Mouse (Mus musculus) lung, postnatal 10 days (tissue): ENCODE measurements around the gene Cask.

Experiments used
- DNase-seq: peaks from one replicate; pipeline ENCODE4 v3.0.0; 2021

Cask gene

DNA sequence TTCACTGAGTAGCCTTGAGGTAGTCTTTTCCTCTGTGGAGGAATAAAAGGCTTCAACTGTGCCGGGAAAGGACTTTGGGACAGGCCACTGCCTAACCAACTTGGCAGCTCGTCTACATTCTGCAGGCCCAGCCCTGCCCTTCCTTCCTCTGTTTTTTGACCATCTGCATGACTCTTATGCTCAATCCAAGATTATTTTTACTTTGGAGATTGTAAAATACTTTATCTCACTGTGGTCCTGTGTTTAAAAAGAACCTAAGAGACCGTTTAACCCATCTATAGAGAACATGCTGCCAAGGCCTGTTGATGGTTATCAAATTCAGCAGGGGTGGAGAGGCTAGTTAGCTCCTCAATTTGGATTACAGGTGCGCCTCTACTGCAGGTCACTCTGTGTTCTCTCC, 229.7 kb downstream of the Cask start:
- peak; percentile 3 for DNase-seq

DNA sequence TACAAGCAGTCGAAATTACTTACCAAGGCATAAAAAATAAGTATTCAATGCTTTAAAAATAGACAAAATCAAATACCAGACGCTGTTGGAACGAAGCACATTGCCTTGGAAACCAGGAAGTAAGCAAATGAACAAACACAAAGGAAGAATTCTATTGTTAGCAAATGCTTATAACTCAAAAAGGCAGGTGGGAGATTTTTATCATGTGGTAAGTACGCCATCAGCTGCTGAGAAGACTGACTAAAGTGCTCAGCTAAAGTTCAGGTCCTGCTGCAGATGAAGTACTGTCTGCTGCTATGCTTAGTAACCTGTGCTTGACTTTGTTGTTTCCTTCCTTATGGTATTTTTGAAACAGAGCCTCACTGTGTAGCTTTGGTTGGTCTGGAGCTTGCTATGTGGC, 232.7 kb downstream of the Cask start:
- DNase-seq, result no peak

DNA sequence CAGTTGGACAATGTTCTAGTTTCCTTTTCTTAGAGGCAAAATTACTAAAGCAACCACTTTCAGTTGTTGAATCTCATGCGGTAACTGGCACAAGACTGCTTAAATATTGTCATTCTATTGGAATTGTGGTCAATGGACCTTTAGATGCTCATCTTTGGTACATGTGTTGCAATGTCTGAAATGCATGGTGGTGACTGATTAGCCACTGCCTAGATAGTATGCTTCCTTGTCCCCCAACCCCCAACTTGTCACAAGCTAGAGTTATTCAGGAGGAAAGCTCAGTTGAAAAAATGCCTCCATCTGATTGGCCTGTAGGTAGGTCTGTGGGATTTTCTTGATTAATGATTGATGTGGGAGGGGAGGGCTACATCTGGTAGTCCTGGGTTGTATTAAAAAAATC, 233.9 kb downstream of the Cask start:
- DNase-seq, result no peak

DNA sequence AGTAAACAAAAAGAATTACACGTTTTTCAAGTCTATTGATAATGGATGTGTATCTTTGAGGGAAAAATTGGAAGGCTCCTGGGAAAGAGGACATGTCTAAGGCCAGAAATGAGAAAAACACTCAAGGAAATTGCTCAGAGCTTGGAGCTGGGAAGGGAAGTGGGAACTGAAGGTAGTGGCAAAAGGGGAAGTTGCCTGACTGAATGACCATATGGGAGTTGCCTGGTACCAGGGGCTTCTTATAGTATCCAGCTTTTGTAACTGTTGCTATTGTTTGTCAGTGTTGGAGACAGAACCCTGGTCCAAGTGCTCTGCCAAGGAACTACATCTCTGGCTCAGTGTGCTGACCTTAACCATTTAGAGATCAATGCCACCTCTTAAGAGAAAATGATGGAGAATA, 234.4 kb downstream of the Cask start:
- no peak for DNase-seq

DNA sequence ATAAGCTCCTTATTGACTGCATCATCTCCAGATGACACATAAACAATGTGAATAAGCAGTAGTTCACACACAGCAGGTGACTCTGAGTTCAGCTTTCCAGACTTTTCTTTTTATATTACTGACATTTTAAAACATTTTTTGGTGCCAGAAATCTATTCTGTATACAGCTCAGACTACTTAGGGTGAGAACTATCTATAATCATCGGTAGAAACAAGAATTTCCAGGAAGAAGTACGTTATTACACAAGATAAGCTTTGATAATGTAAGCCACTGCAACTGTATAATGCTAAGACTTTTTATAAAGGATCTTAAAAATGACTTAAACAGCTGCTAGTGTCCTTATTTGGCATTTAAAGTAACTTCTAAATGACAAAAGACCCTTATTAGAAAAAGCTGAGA, 239.1 kb downstream of the Cask start:
- no peak for DNase-seq

DNA sequence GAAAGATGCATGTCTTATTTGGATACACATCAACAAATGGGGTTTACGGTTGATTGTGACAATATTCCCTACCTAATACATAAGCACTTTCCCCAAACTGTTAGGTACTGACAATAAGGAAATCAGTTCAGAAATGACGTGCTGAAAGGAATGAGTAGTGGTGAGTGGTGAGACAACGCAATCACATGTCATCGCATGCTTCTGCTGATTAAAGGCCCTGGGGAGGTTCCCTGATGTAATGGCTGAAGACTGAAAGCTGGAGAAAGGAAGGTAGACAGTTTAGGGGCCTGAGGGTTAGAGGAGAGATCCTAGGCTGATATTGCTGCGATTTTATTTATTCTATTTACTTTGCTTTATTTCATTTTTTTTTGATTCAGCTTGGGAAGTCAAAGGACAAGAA, 240.1 kb downstream of the Cask start:
- DNase-seq, result no peak

DNA sequence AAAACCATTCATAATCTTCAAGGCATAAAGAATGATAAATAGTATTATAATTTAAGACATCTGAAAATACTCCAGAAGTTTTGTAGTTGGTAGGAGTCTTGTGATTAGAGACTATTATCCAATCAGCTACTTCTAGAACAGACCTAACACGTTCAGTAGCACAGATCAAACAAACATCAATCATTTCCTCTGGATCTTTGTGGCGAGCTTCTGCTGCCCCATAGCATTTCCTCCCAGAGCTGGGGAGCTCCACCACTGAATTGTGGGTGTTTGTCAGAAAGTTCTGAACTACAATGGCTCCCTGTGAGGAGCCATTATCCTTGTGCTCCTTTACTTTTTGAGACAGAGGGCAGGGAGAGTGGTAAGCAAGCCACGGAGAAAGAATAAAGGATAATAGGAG, 243.4 kb downstream of the Cask start:
- no peak for DNase-seq

DNA sequence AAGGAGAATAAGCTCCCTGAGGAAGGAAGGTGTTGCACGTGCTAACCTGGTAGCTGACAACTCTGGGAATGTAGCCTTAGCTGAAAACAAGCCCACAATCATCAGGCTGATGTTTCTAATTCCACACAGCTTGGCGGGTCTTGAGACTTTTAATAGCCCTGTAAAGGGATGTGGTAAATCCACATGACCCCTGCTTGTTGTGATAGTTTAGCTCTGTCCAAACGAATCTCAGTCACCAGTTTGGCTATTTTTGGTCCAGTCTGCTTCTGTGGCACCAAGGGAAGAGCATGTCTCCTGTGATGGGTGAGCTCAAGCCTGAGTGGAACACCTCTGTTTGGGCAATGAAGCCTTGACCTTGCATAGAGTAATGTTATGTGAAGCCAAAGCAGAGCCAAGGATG, 244.4 kb downstream of the Cask start:
- DNase-seq, result no peak

DNA sequence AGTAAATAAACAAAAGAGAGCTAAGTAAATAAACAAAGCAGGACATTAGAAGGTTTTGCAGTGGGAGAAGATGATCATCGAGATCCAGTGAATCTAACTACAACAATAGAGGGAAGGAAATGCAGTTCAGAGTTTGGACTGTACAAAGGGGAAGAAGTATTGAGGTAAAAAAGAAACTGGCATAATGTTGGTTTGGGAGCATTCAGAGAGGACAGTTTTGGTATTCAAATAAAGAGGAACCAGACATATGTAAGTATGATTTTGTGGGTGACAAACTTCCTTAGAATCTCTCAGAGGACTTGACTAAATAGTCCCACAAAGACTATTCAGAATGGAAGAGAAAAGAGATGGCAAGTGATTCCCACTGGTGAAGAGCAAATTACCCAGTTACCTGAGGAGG, 251.2 kb downstream of the Cask start:
- no peak for DNase-seq

DNA sequence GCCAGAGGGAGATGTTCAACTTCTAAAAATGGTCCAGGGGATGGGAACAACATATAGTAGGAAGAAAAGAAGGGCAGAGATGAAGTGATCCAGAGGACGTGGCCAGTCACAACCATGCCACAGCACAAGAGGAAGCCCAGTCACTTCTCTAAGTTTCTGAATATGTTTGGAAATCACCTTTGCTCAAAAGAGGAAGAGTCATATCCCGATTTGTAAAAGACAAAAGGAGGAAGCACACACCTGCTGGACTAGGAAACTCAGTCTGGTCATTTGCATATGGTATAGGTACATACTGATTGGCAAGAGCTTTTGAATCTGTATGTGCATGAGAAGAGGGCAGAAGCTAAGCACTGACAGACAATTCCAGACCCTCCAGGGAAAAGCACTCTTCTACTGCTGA, 251.8 kb downstream of the Cask start:
- no peak for DNase-seq

DNA sequence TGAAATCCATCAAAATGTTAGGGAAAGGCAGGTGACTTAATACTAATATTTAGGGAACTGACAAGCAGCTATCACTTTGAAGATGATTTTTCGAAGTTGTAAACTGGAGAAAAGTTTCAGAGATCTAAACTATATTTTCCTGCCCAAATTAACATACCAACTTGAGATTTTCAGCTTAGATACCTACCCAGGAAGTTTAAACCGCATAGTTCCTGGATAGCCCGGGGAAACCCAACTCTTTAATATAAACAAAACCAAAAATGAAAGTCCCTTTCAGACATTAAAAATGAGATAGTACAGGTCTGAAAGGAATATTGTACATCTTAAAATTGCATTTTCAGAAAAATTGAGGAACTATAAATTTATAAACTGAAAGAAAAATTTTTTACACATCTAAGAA, 273.5 kb downstream of the Cask start:
- DNase-seq, result no peak

DNA sequence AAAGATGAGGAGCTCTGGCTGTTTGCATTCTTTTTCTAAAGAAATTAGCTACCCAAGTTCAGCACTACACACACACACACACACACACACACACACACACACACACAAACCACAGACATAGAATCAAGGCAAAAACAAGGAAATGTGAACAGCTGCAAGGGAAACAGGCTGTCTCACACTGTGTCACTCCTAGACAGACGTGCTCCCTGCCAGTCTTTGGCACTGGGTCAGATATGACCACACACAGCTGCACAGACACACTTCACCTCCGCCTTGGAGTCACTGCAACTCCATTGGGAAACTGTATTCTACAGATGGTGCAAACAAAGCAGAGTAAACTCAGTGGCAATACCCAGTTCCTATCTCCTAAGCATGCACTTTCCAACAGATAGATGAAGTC, 274.6 kb downstream of the Cask start:
- DNase-seq, result peak; percentile 52

DNA sequence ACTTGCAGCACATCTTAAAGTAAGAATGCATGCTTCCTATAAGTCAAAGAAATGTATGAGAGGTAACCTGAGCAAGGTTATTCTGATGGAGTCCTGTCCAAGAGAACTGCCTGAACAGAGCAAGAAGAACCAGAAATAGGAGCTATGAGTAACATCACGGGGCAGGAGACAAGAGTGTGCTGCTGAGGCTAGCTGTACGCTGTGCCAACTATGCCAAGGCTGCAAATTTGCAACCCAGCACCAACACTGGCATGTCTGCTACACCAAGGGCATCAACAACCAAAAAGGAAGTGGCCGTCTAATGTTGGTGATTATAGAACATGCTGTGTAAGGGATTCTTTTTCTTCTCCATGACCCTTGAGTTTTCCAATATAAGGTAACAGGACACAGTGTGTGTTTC, 276.3 kb downstream of the Cask start:
- no peak for DNase-seq

DNA sequence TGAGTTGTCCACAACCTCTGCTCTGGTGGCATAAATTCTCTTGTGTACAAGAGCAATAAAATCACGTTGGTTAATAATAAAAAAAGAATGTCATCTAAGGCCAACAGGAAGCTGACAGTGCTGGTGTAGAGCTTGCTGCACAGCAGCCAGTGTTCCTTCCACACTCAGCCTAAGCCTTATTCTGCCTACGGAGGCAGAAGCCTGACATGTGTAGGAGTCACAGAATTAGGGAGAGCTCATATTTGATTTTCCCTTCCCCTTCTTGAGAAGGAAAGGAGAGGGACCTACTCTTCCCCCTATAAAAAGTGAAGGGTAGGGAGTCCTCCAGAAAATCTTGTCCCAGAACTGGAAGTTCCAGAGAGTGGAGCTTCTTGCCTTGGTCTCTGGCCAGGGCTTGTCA, 276.9 kb downstream of the Cask start:
- no peak for DNase-seq

DNA sequence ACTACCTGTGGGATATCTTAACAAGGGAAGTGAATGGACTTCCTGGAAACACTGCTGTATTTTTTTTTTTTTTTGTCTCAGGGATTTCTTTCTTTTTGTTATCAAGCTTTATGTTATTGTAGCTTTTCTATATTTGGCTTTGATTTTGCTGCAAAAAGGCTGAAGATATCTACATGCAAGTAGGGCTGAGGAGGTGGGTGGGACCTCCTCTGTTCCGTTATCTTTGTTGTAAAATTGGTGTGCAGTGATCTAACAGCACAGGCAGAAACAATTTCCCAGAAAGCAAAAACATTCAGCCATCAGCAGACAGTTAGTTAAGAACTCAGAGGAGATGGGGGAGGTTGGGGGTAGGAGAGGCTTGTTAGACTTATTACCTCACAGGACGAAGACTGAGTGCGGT, 296.7 kb downstream of the Cask start:
- no peak for DNase-seq

DNA sequence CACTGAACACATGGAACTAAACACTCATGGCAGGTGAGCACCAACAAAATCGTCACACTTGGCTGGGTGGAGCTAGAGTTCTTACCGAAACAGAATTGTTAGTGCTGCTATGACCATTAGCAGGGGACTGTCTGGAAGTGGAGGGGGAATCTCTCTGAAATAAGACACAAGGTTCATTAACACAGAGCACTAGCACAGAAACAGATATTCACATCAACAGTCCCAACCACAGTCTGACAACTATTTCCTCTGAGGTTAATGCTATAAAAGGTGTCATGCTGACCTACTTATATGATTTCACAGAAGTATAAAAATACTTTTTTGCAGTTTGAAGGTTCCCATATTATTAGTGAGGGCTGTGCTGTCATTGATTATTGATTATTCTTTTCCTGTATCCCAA, 298.9 kb downstream of the Cask start:
- DNase-seq, result no peak

DNA sequence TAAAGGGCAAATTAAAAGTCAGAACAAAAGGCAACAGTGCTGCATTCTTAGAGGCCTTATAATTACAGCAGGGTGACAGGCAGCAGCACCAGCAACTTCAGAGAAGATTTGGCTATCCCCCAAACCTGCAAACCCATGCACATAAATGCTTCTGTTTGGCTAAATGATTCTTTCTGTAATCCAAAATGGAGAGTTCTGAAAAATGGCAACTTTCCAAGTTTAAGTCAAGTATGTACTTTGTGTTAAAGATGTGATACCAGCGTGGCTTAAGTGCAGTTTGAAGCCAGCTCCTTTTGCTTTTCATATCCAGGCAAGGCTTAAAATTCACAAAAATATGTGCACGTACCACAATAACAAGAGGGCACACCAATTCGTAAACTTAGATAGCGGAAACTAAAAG, 299.6 kb downstream of the Cask start:
- DNase-seq, result no peak

DNA sequence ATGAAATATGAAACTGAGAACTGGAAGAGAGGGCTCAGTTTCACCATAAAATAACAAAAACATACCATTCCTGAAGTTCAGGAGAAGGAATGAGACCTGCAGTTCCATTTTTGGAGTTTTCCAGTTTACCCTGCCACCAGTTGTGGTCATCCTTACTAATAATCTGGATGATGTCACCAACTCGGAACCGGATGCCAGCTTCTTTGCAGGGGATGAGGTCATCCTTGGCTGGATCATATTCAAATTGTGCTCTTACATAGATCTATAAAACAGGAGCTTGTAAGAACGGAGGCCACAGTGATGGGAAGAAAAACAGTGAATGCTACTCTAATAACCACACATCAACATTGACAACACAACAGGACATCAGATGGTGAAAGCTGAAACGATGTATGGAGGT, 302.1 kb downstream of the Cask start:
- DNase-seq, result peak; percentile 7

DNA sequence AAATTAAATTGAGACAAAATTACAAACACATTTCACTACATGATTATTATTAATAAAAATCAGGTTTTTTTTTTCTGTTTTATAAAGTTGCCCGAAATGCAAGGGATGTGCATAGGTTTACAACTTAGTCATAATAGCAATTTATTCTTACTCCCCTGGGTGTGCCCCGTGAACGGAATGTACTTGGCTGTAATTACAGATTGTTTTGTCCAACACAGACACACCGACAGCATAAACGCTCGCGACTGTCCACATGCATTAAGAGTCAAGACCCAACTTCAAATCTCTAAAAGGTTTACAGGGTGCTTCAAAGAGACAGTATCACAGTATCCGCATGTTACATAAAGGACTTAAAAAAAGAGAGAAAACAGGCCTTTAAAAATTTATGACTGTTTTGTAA, 329.9 kb downstream of the Cask start:
- DNase-seq, result no peak

DNA sequence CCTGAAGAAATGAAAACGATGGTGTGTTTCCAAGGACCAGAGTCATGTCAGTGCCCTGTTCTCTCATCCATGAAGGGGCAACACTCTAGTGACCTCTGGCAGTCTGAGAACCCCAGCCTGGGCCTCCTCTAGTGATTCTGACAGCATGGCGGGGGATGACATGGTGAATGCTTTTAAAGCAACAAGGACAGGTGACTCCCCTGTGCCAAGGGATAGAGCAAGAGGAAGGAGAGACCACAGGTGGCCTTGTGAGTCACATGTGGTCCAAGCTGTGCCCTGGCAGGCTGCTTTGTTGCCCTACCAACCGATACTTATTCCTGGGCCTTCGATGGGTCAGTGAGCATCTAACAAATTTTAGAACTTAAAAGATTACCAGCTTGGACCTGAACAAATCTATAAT, 330.6 kb downstream of the Cask start:
- no peak for DNase-seq

DNA sequence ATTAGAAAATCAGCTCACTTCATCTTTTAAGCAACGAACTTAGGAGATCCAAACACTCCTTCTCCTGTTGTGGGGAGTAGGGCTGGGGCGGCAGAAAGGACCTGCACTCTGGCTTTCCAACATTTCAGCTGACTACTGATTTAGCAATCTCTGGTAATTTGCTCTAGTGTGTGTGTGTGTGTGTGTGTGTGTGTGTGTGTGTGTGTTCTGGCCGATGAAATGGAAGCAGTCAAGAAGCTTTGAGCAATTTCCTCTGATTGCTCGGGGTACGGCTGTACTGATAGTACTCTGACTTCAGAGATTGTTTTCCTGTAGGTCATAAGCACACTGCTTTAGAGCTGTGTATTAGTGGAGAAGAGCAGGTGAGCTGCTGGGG, 331.8 kb downstream of the Cask start:
- peak; percentile 46 for DNase-seq

DNA sequence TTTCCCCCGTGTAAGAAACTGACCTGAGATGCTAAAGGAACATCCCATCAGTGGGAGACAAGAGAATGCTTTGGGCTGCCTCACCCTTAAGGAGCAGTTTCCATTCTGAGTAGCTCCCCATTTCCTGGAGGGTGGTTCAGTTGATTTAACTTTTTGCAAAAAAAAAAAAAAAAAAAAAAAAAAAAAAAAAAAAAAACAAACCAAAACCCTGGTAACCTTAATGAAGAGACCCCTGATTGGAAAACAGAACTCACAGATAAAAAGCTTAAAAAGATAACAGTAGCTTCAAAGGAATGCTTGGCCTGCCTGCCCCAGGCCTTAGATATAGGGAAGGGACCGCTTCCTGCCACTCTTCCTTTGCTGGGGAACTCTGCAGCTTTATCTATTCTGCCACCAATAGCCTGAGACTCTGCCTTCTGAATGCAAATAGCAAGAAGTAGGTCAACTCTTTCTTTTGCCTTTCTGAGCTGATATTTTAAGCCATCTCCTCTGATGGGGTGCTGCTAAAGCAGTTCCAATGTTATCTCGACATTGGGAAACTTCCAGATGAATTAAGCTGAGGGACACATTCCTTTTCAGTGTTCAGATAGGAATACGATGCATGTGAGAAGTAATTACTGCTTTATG, 332.3 kb downstream of the Cask start:
- no peak for DNase-seq

DNA sequence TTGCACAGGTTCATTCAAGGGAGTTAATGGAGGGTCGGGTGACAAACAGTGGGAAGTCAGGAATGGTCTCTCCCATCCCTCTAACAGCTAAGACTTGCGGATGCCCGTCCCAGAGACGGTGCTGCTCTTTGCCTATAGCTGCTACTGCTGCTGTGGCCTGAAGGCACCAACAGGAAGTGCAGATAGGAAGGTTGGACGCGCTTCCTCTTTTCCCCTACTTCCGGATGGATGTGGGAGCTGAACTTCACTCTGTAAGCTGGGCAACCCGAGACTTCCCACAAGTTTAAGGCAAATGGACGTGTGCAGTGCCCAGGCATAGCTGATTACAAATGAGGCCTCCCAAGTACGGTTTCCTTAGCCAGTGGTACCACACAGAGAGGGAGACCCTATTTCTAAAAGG, 333.1 kb downstream of the Cask start:
- no peak for DNase-seq

DNA sequence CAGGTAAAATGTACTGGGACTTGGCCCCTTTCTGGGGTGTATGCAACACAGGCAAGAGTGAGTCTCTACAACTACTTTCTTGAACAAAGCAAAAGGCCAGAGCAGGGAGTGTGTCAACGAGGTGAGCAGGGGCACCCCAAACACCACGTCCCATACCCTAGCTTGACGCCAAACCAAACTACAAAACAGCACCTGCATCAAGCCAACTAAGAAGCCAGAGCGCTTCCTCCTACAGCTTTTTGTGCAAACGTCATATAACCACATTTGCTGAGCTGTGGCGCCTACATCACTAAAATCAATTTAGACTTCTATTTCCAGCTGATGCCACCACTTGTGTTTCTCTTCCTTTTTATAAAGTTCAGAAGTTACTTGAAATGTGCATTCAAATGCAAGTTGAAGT, 334.7 kb downstream of the Cask start:
- no peak for DNase-seq

DNA sequence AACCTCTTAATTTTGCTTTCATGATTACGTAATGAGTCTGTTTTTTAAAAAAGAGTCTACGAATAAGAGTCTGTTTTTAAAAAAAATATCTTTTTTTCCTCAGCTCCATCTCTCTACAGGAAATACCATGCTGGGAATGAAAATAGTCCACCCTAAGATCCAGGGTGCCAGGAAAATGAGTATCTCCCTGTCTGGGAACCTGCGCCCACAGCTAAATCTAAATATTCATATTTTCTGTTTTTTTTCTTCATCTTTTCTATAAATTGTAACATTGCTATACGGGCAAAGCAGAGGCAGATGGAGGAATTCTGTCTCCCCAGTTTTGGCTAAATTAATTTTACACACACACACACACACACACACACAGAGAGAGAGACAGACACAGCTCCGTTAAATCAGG, 337.3 kb downstream of the Cask start:
- no peak for DNase-seq

DNA sequence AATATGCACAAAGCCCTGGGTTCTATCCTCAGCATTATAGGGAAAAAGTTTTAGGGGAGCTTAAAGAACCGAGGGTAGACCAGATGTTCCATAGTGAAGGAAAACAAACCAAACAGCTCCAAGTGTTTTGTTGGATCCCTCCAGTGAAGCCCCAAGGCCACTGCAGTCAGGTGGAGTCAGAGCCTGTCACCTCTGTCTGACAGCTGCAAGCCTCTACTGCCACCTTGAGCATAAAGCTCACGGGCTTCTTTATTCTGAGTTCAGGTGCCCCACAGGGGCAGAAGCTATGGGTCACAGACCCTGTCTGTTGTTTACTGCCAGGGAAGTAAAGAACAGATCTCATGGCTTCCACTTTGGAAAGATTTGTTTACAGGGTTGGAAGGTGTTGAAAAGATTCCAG, 338.0 kb downstream of the Cask start:
- DNase-seq, result peak; percentile 28
